Mouse (Mus musculus): ENCODE results near the gene Aaed1.

DNA sequence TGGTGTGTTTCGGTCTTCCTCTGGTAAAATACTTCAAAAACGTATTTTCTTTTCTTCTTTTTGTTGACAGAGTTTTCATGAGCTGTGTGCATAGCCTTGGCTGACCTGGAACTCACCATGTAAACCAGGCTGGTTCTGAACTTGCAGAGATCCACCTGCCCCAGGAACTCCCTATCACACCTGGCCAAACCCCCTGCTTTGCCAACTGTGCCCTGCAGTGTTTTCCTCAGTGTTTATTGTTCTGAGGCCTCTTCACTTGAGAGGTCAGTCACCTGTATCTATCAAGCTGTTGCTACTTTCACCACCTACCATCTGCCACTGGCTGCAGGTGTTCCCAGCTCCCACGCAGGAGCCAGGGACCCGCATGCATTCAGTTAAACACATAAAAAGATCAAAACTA lies 85.8 kb downstream of the Aaed1 start:
- TF ChIP-seq POLR2A (IDR thresholded peaks at IDR 0.05; ENCODE audit: low read depth, low read length) (no peak), CTCF (conservative IDR thresholded peaks at IDR 0.05; ENCODE audit: insufficient read depth, insufficient read length, low read depth, low read length) (no peak)

Measured in kidney, adult 2 months (tissue).